Mouse (Mus musculus) liver, adult 2 months (tissue): ENCODE measurements around the gene Cnga1.

Experiments used
- CTCF ChIP-seq: fragments of 200-500 bp; IDR thresholded peaks from 2 replicates; pipeline ENCODE4 v1.5.1; 2011; ENCODE audit warnings: low read depth, low read length, control low read depth
- POLR2A ChIP-seq: fragments of 200-500 bp; IDR thresholded peaks from 2 replicates; pipeline ENCODE4 v1.6.1; 2011; ENCODE audit warnings: low read length, control low read depth; ENCODE audit not compliant: insufficient read depth; ENCODE audit errors: extremely low read depth

- TF ChIP-seq CTCF (no peak), POLR2A (no peak)
Observed at GRCm38 (mm10) chr5:72690516-72690915, 46.4 kb upstream of the Cnga1 start.
